Mouse (Mus musculus) midbrain, postnatal 0 days (tissue): ENCODE data around the gene Zc3h18. TPM values are rescaled to one million over a fixed set of nuclear protein-coding genes. Genes with fewer than 3 reads are reported as not detected.

ENCODE experiments used
- ATAC-seq: fragments of 200-750 bp; cut with Nextera tagmentation; 2 replicates; pipeline ENCODE4 v1.8.0; 2017; ENCODE audit warnings: moderate number of reproducible peaks, mild to moderate bottlenecking, moderate TSS enrichment, moderate library complexity; ENCODE audit not compliant: low FRiP score
- DNase-seq: peaks from one replicate; pipeline ENCODE4 v3.0.0-alpha.2; 2015; ENCODE audit warnings: low spot score
- H3K27ac ChIP-seq: fragments of 300-500 bp; sonication (generic); 2 replicates; pipeline ENCODE4 v1.5.1; 2014; ENCODE audit warnings: low read depth, mild to moderate bottlenecking, low read length, mixed read lengths
- H3K27me3 ChIP-seq: fragments of 300-500 bp; sonication (generic); 2 replicates; pipeline ENCODE4 v1.6.1; 2014; ENCODE audit warnings: low read length, control low read depth, mixed read lengths; ENCODE audit not compliant: insufficient read depth
- H3K36me3 ChIP-seq: fragments of 300-500 bp; sonication (generic); 2 replicates; pipeline ENCODE4 v1.6.1; 2014; ENCODE audit warnings: low read length, control low read depth, mixed read lengths; ENCODE audit not compliant: insufficient read depth
- H3K4me1 ChIP-seq: fragments of 300-500 bp; sonication (generic); 2 replicates; pipeline ENCODE4 v1.6.1; 2014; ENCODE audit warnings: mild to moderate bottlenecking, control low read depth, antibody characterized with exemption, low read length, mixed read lengths; ENCODE audit not compliant: insufficient read depth
- H3K4me2 ChIP-seq: fragments of 300-500 bp; sonication (generic); 2 replicates; pipeline ENCODE4 v1.6.1; 2014; ENCODE audit warnings: low read depth, mild to moderate bottlenecking, low read length, mixed read lengths; ENCODE audit not compliant: poor library complexity, severe bottlenecking
- H3K4me3 ChIP-seq: fragments of 300-500 bp; sonication (generic); 2 replicates; pipeline ENCODE4 v1.5.1; 2014; ENCODE audit warnings: low read depth, mild to moderate bottlenecking, low read length, moderate library complexity
- H3K9ac ChIP-seq: fragments of 300-500 bp; sonication (generic); replicated peaks from 2 replicates; pipeline ENCODE4 v1.6.1; 2014; ENCODE audit warnings: mild to moderate bottlenecking, low read length, moderate library complexity, mixed read lengths; ENCODE audit not compliant: poor library complexity, severe bottlenecking
- H3K9me3 ChIP-seq: fragments of 300-500 bp; sonication (generic); 2 replicates; pipeline ENCODE4 v1.6.1; 2016; ENCODE audit warnings: low read length, control low read depth
- CTCF ChIP-seq: IDR thresholded peaks from 2 replicates; pipeline ENCODE4 v1.5.1; 2016; ENCODE audit warnings: antibody characterized with exemption, mild to moderate bottlenecking
- WGBS: fragments of 180-500 bp; shearing (Covaris S2); extraction: QIAGEN DNeasy Blood & Tissue Kit; methylation state at CpG from one replicate; pipeline ENCODE4 v1.1.7; 2014; 5-methylcytosine and 5-hydroxymethylcytosine counted together
- polyA plus RNA-seq: library from polyadenylated mRNA; unstranded; fragments of >200 nt; fragmentation: Nextera tagmentation; extraction: Ambion mirVana; gene quantifications from 2 replicates; pipeline ENCODE4 v1.2.1, GENCODE M21; 2015
- total RNA-seq: library from RNA; depleted of rRNA; stranded (reverse); fragments of >200 nt; gene quantifications from 2 replicates; pipeline ENCODE4 v1.2.3, GENCODE M21; 2014

Gene Zc3h18
- total and polyA plus RNA-seq, 2 experiments from 2014 or later = 25.0 to 29.4 TPM

- WGBS = 22% methylated on average over 11 of the region's 11 CpGs
- Histone ChIP-seq H3K9me3 (no peaks in the 10 kb centered on the region), H3K9ac (no peak overlapping the region), H3K27ac (no peak overlapping the region), H3K4me1 (0 out of 2 replicates have a peak, but pooled peaks cover 3% of the 10 kb centered on the region), H3K4me2 (no peak overlapping the region), H3K4me3 (no peak overlapping the region), H3K27me3 (no peaks in the 10 kb centered on the region), H3K36me3 (no peaks in the 10 kb centered on the region)
- no peak for TF ChIP-seq CTCF
- no peak for DNase-seq
- no peak for ATAC-seq
Measured at GRCm38 (mm10) chr8:122350309-122351089, 25.9 kb upstream of the Zc3h18 start.

- TF ChIP-seq CTCF = no peak
- Histone ChIP-seq H3K36me3 (no peaks in the 10 kb centered on the region), H3K9ac (no peak overlapping the region), H3K4me2 (no peak overlapping the region), H3K27me3 (no peaks in the 10 kb centered on the region), H3K4me1 (no peaks in the 10 kb centered on the region), H3K4me3 (no peak overlapping the region), H3K9me3 (no peaks in the 10 kb centered on the region), H3K27ac (no peak overlapping the region)
- ATAC-seq = no peak
- 73% methylated on average over 8 of the region's 8 CpGs for WGBS
- DNase-seq = no peak
Measured at GRCm38 (mm10) chr8:122354157-122354556, 22.3 kb upstream of the Zc3h18 start.

GRCm38 (mm10) chr8:122355642-122356606 is 20.5 kb upstream of the Zc3h18 start:
- no peaks in the 10 kb centered on the region for H3K9me3 ChIP-seq
- H3K4me3 ChIP-seq = no peak overlapping the region
- no peaks in the 10 kb centered on the region for H3K27me3 ChIP-seq
- H3K4me2 ChIP-seq = no peak overlapping the region
- ATAC-seq = no peak
- H3K4me1 ChIP-seq = no peaks in the 10 kb centered on the region
- no peak overlapping the region for H3K27ac ChIP-seq
- no peaks in the 10 kb centered on the region for H3K36me3 ChIP-seq
- DNase-seq = no peak
- whole genome bisulfite sequencing = 71% methylated on average over 9 of the region's 9 CpGs
- TF ChIP-seq CTCF = no peak
- no peak overlapping the region for H3K9ac ChIP-seq

- no peak overlapping the region for H3K4me3 ChIP-seq
- no peak for TF ChIP-seq CTCF
- no peaks in the 10 kb centered on the region for H3K9me3 ChIP-seq
- H3K36me3 ChIP-seq = no peaks in the 10 kb centered on the region
- no peaks in the 10 kb centered on the region for H3K27me3 ChIP-seq
- DNase-seq (no peak), ATAC-seq (no peak)
- no peak overlapping the region for H3K4me2 ChIP-seq
- H3K4me1 ChIP-seq = no peaks in the 10 kb centered on the region
- WGBS = 59% methylated on average over 11 of the region's 11 CpGs
- H3K9ac ChIP-seq = no peak overlapping the region
- no peak overlapping the region for H3K27ac ChIP-seq
Measured at GRCm38 (mm10) chr8:122357202-122357601, 19.2 kb upstream of the Zc3h18 start.

GRCm38 (mm10) chr8:122357641-122358040 is 18.8 kb upstream of the Zc3h18 start:
- Histone ChIP-seq H3K27ac (no peak overlapping the region), H3K9me3 (no peaks in the 10 kb centered on the region), H3K4me3 (no peak overlapping the region), H3K27me3 (no peaks in the 10 kb centered on the region), H3K4me2 (no peak overlapping the region), H3K4me1 (no peaks in the 10 kb centered on the region), H3K36me3 (no peaks in the 10 kb centered on the region), H3K9ac (no peak overlapping the region)
- ATAC-seq (no peak), DNase-seq (no peak)
- TF ChIP-seq CTCF = no peak
- 91% methylated on average over 5 of the region's 5 CpGs for WGBS
